ENCODE assay signal across 7 mouse cellular contexts in genomic region chr7:110221586-110222481, GRCm38 (mm10). TPM values are rescaled to one million over a fixed set of nuclear protein-coding genes. Genes with fewer than 3 reads are reported as not detected.
A peak's percentile ranks its signal among the peaks of the same experiment; 100 is the strongest.
DNase-seq lines count a peak whose midpoint lies in the region; ATAC-seq lines count a peak whose summit lies in the region.

Gene Swap70 (plus strand): TSS chr7:110221711.

- DNase-seq in adrenal gland, postnatal 10 days = peak; percentile 92
- DNase-seq in embryonic facial prominence, embryonic 11.5 days (ENCODE audit: low spot score) = peak; percentile 94
- DNase-seq in heart, adult 11 months = peak; percentile 99
- DNase-seq in kidney, adult 18-20 months = peak; percentile 90
- peak; percentile 95 for DNase-seq in limb, embryonic 11.5 days (ENCODE audit: low spot score)
- DNase-seq in midbrain, embryonic 14.5 days = peak; percentile 87
- peak; percentile 84 to 89 for DNase-seq in spleen, adult 18-20 months

- peak within 1 kb of the TSS; percentile 73 for H3K4me2 ChIP-seq in embryonic facial prominence, embryonic 11.5 days (ENCODE audit: low read depth, low read length)
- peak within 1 kb of the TSS; percentile 41 for H3K4me2 ChIP-seq in limb, embryonic 11.5 days (ENCODE audit: low read depth, severe bottlenecking)
- peak within 1 kb of the TSS; percentile 96 for H3K4me2 ChIP-seq in midbrain, embryonic 14.5 days (ENCODE audit: low read length)

- peak within 1 kb of the TSS; percentile 80 for H3K27ac ChIP-seq in embryonic facial prominence, embryonic 11.5 days (replicated peaks; ENCODE audit: low read depth, low read length)
- peak within 1 kb of the TSS; percentile 94 for H3K27ac ChIP-seq in limb, embryonic 11.5 days (replicated peaks; ENCODE audit: low read depth, low read length)
- H3K27ac ChIP-seq in midbrain, embryonic 14.5 days (replicated peaks; ENCODE audit: low read depth, low read length) = peak within 1 kb of the TSS; percentile 55; the same call in 1 of the 2 replicates

- H3K4me3 ChIP-seq in embryonic facial prominence, embryonic 11.5 days (ENCODE audit: low read depth, low read length) = peak within 1 kb of the TSS; percentile 84
- peak within 1 kb of the TSS; percentile 78 for H3K4me3 ChIP-seq in limb, embryonic 11.5 days (ENCODE audit: low read depth, low read length)
- H3K4me3 ChIP-seq in midbrain, embryonic 14.5 days (replicated peaks; ENCODE audit: low read depth, low read length) = peak within 1 kb of the TSS; percentile 79

- WGBS in embryonic facial prominence, embryonic 11.5 days = under 1% methylated on average over 64 of the region's 73 CpGs
- WGBS in limb, embryonic 11.5 days = under 1% methylated on average over 73 of the region's 73 CpGs
- WGBS in midbrain, embryonic 14.5 days = under 1% methylated on average over 73 of the region's 73 CpGs

- no peaks in the 10 kb centered on the region for H3K27me3 ChIP-seq in embryonic facial prominence, embryonic 11.5 days (ENCODE audit: control insufficient read depth, insufficient read depth, low read length)
- no peaks in the 10 kb centered on the region for H3K27me3 ChIP-seq in limb, embryonic 11.5 days (ENCODE audit: control insufficient read depth, insufficient read depth, low read length)
- H3K27me3 ChIP-seq in midbrain, embryonic 14.5 days (ENCODE audit: control insufficient read depth, insufficient read depth, low read length) = peaks cover 3% of the 10 kb centered on the region; the same call in 1 of the 2 replicates

- H3K36me3 ChIP-seq in embryonic facial prominence, embryonic 11.5 days (replicated peaks; ENCODE audit: control insufficient read depth, insufficient read depth, low read depth, low read length) = no peaks in the 10 kb centered on the region
- H3K36me3 ChIP-seq in limb, embryonic 11.5 days (ENCODE audit: control insufficient read depth, insufficient read depth, low read length) = peaks cover 3% of the 10 kb centered on the region
- H3K36me3 ChIP-seq in midbrain, embryonic 14.5 days (ENCODE audit: control insufficient read depth, insufficient read depth, low read length) = no peaks in the 10 kb centered on the region

- peak; percentile 98 for ATAC-seq in embryonic facial prominence, embryonic 11.5 days (replicated peaks; ENCODE audit: insufficient number of reproducible peaks, low FRiP score, low TSS enrichment, low read depth)
- peak; percentile 97 for ATAC-seq in limb, embryonic 11.5 days (ENCODE audit: insufficient number of reproducible peaks, low FRiP score, low TSS enrichment, low read depth)
- peak; percentile 97 for ATAC-seq in midbrain, embryonic 14.5 days (ENCODE audit: low FRiP score, low TSS enrichment)

- H3K9ac ChIP-seq in embryonic facial prominence, embryonic 11.5 days (replicated peaks; ENCODE audit: low read length) = peak within 1 kb of the TSS; percentile 91
- peak within 1 kb of the TSS; percentile 95 for H3K9ac ChIP-seq in limb, embryonic 11.5 days (ENCODE audit: low read length)
- peak within 1 kb of the TSS; percentile 70 for H3K9ac ChIP-seq in midbrain, embryonic 14.5 days (replicated peaks; ENCODE audit: low read length)

- no peaks in the 10 kb centered on the region for H3K9me3 ChIP-seq in embryonic facial prominence, embryonic 11.5 days (replicated peaks; ENCODE audit: control insufficient read depth, low read length)
- H3K9me3 ChIP-seq in limb, embryonic 11.5 days (ENCODE audit: control insufficient read depth, low read length) = no peaks in the 10 kb centered on the region
- no peaks in the 10 kb centered on the region for H3K9me3 ChIP-seq in midbrain, embryonic 14.5 days (ENCODE audit: control insufficient read depth, low read length)

- H3K4me1 ChIP-seq in embryonic facial prominence, embryonic 11.5 days (ENCODE audit: control insufficient read depth, insufficient read depth, low read length) = no peaks in the 10 kb centered on the region
- H3K4me1 ChIP-seq in limb, embryonic 11.5 days (ENCODE audit: control insufficient read depth, insufficient read depth, low read length) = no peaks in the 10 kb centered on the region
- 0 out of 2 replicates have a peak, but pooled peaks cover 4% of the 10 kb centered on the region for H3K4me1 ChIP-seq in midbrain, embryonic 14.5 days (ENCODE audit: control insufficient read depth, insufficient read depth, low read length)

RNA-seq across cellular contexts. Expression of gene Swap70, which starts in this region (rescaled TPM):
- total RNA-seq in adrenal gland, postnatal 10 days (2021) = 10 to 100 TPM; 18.6 to 26.3 TPM
- 21.2 and 22.7 TPM in 2 replicates for polyA plus RNA-seq in embryonic facial prominence, embryonic 11.5 days (2014; fragmentation: Nextera tagmentation; extraction: Ambion mirVana)
- polyA plus RNA-seq in limb, embryonic 11.5 days (2014; fragmentation: Nextera tagmentation; extraction: Ambion mirVana) = 28.2 and 30.4 TPM in 2 replicates
- polyA plus RNA-seq in midbrain, embryonic 14.5 days (2014; fragmentation: Nextera tagmentation; extraction: Ambion mirVana) = 3.7 and 8.4 TPM in 2 replicates

Comparison
In these comparisons a context has a peak if more than half of its experiments do, and no peak if none do; other contexts are left out.
1. Peak in every context shown above with its lines: DNase-seq, ATAC-seq, H3K4me3 ChIP-seq and H3K27ac ChIP-seq.
2. H3K4me2 ChIP-seq: peak in every context shown above with its lines; median percentile 96 in midbrain, embryonic 14.5 days; 73 in embryonic facial prominence, embryonic 11.5 days; 41 in limb, embryonic 11.5 days.